Mouse (Mus musculus) brain, embryonic 14.5 days (tissue): Measurements from ENCODE around the gene Mgst2.

Experiments used
- CTCF ChIP-seq: fragments of 200-500 bp; IDR thresholded peaks from 2 replicates; pipeline ENCODE4 v1.5.1; 2012; ENCODE audit warnings: inconsistent platforms, mild to moderate bottlenecking, moderate library complexity, borderline replicate concordance; ENCODE audit not compliant: insufficient read depth, insufficient read length; ENCODE audit errors: extremely low read depth
- POLR2A ChIP-seq: fragments of 200-500 bp; IDR thresholded peaks from 2 replicates; pipeline ENCODE4 v1.6.1; 2012; ENCODE audit warnings: mild to moderate bottlenecking, inconsistent platforms, borderline replicate concordance; ENCODE audit not compliant: poor library complexity, insufficient read depth, insufficient read length, severe bottlenecking; ENCODE audit errors: extremely low read depth

DNA sequence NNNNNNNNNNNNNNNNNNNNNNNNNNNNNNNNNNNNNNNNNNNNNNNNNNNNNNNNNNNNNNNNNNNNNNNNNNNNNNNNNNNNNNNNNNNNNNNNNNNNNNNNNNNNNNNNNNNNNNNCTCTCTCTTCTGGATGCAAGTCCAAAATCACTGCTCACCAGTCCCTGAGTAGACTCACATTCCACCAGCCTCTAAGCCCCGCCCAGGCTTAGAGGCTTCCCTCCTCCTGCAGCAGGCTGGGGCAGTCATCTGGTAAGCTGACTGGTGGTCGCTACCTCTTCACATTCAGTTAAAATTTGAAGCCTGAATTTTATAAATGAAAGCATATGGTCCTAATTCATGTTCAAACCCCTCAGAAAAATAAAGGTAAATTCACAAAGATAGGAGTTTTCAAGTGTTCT, 8.4 kb downstream of the Mgst2 start:
- TF ChIP-seq CTCF (no peak), POLR2A (no peak)
